Mouse (Mus musculus) right cerebral cortex, postnatal 25 days (tissue): ENCODE data around the gene Lmf2.

Experiments
- DNase-seq: peaks from one replicate; pipeline ENCODE4 v3.0.0; 2022

The Lmf2 gene

DNA sequence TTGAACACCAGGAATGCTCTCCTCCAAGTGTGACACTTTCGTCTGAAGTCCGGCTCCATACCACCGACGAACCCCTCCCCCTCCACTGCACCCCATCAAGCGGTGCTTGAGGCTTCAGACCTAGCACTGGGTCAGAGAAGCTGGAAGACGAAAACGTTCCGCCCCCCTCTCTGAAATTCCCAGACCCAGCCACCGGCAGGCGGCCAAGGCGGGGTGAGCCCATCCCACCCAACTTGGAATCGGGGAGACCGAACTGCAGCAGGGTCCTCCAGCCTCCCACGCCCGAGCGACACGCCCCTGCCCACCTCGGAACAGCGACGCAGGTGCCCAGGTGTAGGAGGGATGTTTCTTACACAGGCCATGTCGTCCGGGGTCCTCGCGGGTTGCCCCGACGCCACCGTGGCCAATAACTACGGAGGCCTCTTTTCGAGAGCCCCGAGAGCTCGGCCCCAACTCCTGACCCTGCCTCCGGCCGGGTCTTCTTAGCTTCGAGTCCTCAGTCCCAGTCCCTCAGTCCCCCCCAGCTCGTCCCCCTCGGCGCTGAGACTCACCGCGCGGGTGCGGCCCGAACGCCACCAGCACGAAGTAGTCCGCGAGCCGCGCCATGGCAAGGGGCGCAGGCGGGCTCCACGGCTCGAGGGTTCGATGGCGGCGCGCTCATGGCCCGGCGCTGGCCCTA lies 40.8 kb downstream of the Lmf2 start:
- peak; percentile 31 for DNase-seq

DNA sequence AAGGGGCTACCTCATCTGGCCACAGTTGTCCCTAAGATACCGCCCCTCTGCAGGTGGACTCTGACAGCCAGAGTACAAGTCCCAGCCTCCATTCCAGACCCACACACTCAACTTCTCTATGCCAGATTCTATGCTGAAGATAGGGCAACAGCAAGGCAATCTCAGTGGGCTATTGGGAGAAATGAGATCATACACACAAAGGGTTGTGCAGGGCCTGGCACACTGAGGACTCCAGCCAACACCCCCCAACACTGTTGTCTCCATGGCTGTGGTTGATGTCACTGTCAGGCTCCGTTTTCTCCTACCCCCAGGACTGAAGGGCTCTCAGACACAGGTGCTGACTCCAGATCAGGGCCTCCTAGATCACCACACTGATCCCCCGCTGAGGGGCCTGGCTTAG lies 41.4 kb downstream of the Lmf2 start:
- DNase-seq: no peak

DNA sequence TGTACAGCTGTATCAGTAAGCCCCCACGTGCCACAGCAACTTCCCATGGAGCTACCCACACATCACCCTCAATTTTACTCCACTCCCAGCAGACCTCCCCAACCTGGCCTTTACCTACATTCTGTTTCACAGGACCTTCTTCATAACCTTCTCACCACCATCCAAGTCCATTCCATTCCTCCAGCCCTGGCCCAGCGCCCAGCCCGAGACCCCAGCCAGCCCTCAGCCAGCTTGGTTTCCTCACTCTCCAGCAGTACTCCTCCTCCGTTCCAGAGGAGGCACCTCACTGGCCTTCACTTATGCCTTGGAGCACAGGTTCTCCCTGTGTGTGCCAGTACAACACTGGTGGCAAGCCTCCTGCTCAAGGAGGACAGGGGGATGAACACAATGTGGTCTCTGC lies 42.1 kb downstream of the Lmf2 start:
- no peak for DNase-seq

DNA sequence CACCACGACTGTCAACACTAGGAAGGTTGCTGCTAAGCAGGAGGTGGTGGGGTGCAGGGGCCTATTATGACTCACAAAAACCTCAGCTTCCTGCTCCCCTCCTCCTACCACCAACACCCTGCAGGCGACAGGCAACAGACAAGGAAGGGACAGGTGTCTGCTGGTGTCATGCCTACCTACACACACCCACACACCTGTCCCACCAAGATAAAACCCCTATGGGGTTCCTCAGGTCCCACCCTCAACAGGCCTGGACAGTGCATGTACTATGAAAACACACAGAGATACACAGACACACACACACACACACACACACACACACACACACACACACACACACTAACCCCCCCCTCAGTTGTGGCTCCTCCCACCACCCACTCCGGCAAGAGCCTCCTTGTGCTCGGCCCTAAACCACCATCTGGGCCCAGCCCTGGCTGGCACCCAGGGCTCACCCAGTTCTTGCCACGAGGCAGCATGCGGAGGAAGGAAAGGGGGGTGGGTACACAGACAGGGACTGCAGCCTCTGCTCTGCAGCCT lies 45.4 kb downstream of the Lmf2 start:
- peak; percentile 57 for DNase-seq

DNA sequence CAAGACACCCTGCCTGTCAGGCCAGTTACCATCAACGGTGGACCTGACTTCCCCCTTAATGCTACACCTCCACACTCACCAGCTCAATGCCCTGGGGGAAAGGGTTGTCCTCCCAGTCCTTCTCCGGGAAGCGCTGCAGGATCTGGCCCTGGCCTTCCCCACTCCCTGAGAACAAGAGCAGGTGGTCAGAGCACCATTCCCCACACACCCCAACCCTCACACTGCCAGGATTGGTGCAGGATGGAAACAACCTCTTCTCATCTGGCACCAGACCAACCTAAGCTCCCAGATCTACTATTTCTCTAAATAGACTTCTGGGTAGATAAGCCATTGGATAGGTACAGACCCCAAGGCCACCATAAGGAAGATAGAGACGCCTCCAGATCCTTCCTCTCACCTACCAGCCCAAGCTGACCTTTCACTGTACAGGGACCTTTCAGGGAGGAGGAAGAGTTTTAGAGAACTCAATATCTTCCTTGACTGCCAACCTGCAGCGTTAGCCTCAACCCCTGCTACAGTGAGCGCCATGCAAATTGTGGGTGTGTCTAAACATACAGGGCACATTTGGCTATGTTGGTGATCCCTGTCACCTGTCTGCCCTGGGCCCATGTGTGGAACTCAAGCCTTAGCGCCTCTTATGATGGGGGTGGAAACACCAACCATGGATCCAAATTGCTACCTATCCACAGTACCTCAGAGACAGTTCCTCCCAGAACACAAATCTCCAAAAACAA lies 46.9 kb downstream of the Lmf2 start:
- DNase-seq: no peak

DNA sequence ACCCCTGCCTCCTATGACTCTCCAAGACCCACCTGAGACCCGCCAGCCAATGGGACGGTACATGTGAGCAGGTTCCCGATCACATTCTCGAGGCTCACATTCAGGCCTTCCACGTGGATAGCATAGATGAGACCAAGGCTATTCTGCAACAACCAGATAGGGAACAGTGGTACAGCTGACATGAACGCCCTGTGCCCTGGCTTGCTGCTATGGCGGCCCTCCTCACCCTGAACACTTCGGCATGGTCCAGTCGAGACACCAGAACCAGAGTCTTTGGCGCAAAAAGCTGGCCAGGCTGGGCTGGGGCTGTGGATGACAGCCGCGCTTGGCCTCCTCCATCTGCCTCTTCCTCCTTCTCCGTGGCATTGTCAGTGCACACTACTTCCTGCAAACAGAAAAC lies 48.0 kb downstream of the Lmf2 start:
- no peak for DNase-seq

DNA sequence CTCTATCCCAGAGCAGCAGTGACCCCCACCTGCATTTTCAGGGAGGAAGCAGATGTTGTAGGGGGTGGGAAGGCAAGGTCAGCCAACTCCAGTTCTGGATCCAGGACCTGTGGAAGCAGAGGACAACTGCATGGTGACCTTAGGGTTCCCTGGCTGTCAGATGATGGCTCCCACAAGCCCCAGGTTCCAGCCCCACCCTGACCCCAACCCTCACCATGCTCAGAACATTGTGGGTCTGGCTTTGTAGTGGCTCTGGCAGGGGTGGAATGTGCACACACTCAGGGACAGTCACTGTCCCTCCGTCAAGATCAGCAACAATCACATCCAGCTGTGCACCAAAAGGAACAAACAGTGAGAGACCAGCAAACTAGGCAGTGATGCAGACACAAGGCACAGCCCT lies 49.5 kb downstream of the Lmf2 start:
- DNase-seq: no peak
